Mouse (Mus musculus) MEL (cell line): Measurements from ENCODE around the gene Cers6.

Source experiments
- KAT2A ChIP-seq: conservative IDR thresholded peaks from 2 replicates; pipeline ENCODE4 v1.6.1; 2012; ENCODE audit warnings: low read depth, low read length, improper control_type of control experiment, inconsistent platforms
- USF1 ChIP-seq: IDR thresholded peaks from 2 replicates; pipeline ENCODE4 v1.6.1; 2014; ENCODE audit warnings: low read depth, mild to moderate bottlenecking, inconsistent platforms, low read length, improper control_type of control experiment, moderate library complexity

DNA sequence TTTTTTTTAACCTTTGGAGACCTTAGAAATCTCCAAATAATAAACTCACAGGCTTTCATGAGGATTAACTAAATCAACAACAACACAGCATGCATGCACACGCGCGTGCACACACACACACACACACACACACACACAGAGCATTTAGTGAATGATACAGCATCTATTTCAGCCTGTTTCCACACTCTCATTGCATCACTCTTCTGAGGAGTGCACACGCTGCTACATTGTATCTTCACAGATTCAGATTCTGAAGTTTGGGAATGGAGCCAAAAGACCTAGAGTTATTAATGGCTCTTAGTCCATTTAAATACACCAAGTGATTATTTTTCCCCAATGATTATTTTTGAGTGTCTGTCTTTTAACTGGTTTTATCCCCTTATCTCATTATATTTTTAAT, 75.5 kb downstream of the Cers6 start:
- TF ChIP-seq USF1 (no peak), KAT2A (no peak)
